Mouse (Mus musculus) megakaryocyte, embryonic 14.5 days (primary cell): Measurements from ENCODE around the gene Cerk.

Experiments
- FLI1 ChIP-seq: IDR thresholded peaks from 2 replicates; pipeline ENCODE4 v1.6.1; 2012; ENCODE audit warnings: low read length, inconsistent platforms, mixed read lengths
- GATA1 ChIP-seq: IDR thresholded peaks from 3 replicates; pipeline ENCODE4 v1.6.1; 2012; ENCODE audit warnings: mixed read lengths, low read length, inconsistent platforms, borderline replicate concordance

DNA sequence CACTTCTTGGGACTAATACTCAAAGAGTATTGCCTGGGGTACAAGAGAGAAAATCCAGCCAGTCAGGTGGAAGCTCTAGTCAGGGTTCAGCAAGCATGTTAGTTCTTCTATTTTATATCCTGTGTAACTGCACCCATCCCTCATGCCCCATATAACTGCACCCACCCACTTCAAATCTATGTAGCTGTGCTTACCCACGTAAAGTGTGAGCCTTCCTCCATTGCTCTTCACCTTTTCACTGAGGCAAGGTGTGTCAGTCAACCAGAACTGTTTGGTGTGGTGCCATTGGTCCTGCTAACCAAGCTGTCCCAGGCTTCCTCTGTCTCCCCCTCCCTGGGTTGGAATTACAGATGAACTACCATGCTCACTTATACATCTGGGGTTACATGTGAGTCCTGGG lies 45.2 kb upstream of the Cerk start:
- TF ChIP-seq GATA1, result no peak
- no peak for TF ChIP-seq FLI1
